Comparison of ENCODE assay signal across 9 mouse cellular contexts in genomic region chr2:104422230-104422629, GRCm38 (mm10). TPM values are rescaled to one million over a fixed set of nuclear protein-coding genes. Genes with fewer than 3 reads are reported as not detected.
DNase-seq lines count a peak whose midpoint lies in the region; ATAC-seq lines count a peak whose summit lies in the region.
"Had no signal": no experiment of that assay in that cellular context is flagged by ENCODE, and none has a peak within 500 bp of the region (broad histone marks: within the 10 kb centered on the region; RNA-seq: fewer than 3 reads in every experiment).

No protein-coding gene starts in this region.

- no peaks in the 10 kb centered on the region for H3K9me3 ChIP-seq in midbrain, embryonic 11.5 days (ENCODE audit: control insufficient read depth, low read length)
- H3K9me3 ChIP-seq in midbrain, embryonic 10.5 days (replicated peaks) = no peaks in the 10 kb centered on the region
- H3K9me3 ChIP-seq in hindbrain, embryonic 14.5 days (ENCODE audit: control insufficient read depth, low read length) = no peaks in the 10 kb centered on the region
- no peaks in the 10 kb centered on the region for H3K9me3 ChIP-seq in neural tube, embryonic 15.5 days (replicated peaks)
- H3K9me3 ChIP-seq: heart, embryonic 15.5 days had no signal

- DNase-seq in cerebellum, adult 9-10 months = peak; percentile 69
- DNase-seq in cerebellum, postnatal 4 days (ENCODE audit: low spot score in 2 of 2) = no peak
- peak; percentile 88 for DNase-seq in midbrain, embryonic 11.5 days (ENCODE audit: low spot score, missing footprints)
- no peak for DNase-seq in midbrain, embryonic 10.5 days (ENCODE audit: low spot score)
- DNase-seq in hindbrain, embryonic 14.5 days (ENCODE audit: low spot score) = peak; percentile 82
- DNase-seq in left cerebral cortex, postnatal 10 days (ENCODE audit: extremely low spot score in 1 of 2, low spot score in 2 of 2) = no peak
- no peak for DNase-seq in left cerebral cortex, adult 11 months (ENCODE audit: low spot score)

- WGBS in midbrain, embryonic 11.5 days = 11% methylated on average over 1 of the region's 1 CpGs
- 5% methylated on average over 1 of the region's 1 CpGs for WGBS in midbrain, embryonic 10.5 days
- WGBS in hindbrain, embryonic 14.5 days = 3% methylated on average over 1 of the region's 1 CpGs
- WGBS in neural tube, embryonic 15.5 days = 3% methylated on average over 1 of the region's 1 CpGs

- no peak overlapping the region for H3K27ac ChIP-seq in midbrain, embryonic 11.5 days (ENCODE audit: low read depth, low read length)
- no peak overlapping the region for H3K27ac ChIP-seq in midbrain, embryonic 10.5 days (replicated peaks)
- no peak overlapping the region for H3K27ac ChIP-seq in hindbrain, embryonic 14.5 days
- no peak overlapping the region for H3K27ac ChIP-seq in neural tube, embryonic 15.5 days (replicated peaks)
- H3K27ac ChIP-seq: heart, embryonic 15.5 days had no signal

- no peaks in the 10 kb centered on the region for H3K27me3 ChIP-seq in midbrain, embryonic 11.5 days (ENCODE audit: control insufficient read depth, insufficient read depth, low read length)
- H3K27me3 ChIP-seq in midbrain, embryonic 10.5 days (ENCODE audit: low read depth, poor library complexity, severe bottlenecking) = no peaks in the 10 kb centered on the region
- H3K27me3 ChIP-seq in hindbrain, embryonic 14.5 days (ENCODE audit: control insufficient read depth, insufficient read depth, low read length) = no peaks in the 10 kb centered on the region
- no peaks in the 10 kb centered on the region for H3K27me3 ChIP-seq in neural tube, embryonic 15.5 days (replicated peaks)
- H3K27me3 ChIP-seq: heart, embryonic 15.5 days had no signal

- intact Hi-C loops in left cerebral cortex, postnatal 10 days (cut with DNase I) = loop anchor here (2.0 to 10.0 kb wide), 3 partner anchors 90 to 387 kb away; no protein-coding TSS in a partner anchor

- H3K4me3 ChIP-seq in midbrain, embryonic 11.5 days (ENCODE audit: low read depth, low read length) = no peak overlapping the region
- no peak overlapping the region for H3K4me3 ChIP-seq in midbrain, embryonic 10.5 days
- H3K4me3 ChIP-seq in hindbrain, embryonic 14.5 days (replicated peaks; ENCODE audit: low read length) = no peak overlapping the region
- H3K4me3 ChIP-seq in neural tube, embryonic 15.5 days (replicated peaks) = no peak overlapping the region
- H3K4me3 ChIP-seq: heart, embryonic 15.5 days had no signal

- H3K36me3 ChIP-seq in midbrain, embryonic 11.5 days (ENCODE audit: control insufficient read depth, insufficient read depth, low read length) = no peaks in the 10 kb centered on the region
- H3K36me3 ChIP-seq in midbrain, embryonic 10.5 days = no peaks in the 10 kb centered on the region
- 0 out of 2 replicates have a peak, but pooled peaks cover 7% of the 10 kb centered on the region for H3K36me3 ChIP-seq in hindbrain, embryonic 14.5 days (replicated peaks; ENCODE audit: control insufficient read depth, insufficient read depth)
- H3K36me3 ChIP-seq in neural tube, embryonic 15.5 days = no peaks in the 10 kb centered on the region

- H3K4me2 ChIP-seq in midbrain, embryonic 11.5 days = no peak overlapping the region
- H3K4me2 ChIP-seq in hindbrain, embryonic 14.5 days (replicated peaks) = no peak overlapping the region
- H3K4me2 ChIP-seq in neural tube, embryonic 15.5 days = no peak overlapping the region
- H3K4me2 ChIP-seq: heart, embryonic 15.5 days had no signal

- peak; percentile 52; the same call in 1 of the 2 replicates for ATAC-seq in midbrain, embryonic 11.5 days (ENCODE audit: low FRiP score)
- ATAC-seq in hindbrain, embryonic 14.5 days (ENCODE audit: low FRiP score) = 0 out of 2 replicates have a peak, but pooled peaks have one; percentile 59
- ATAC-seq in neural tube, embryonic 15.5 days (ENCODE audit: low FRiP score) = peak; percentile 62; the same call in 1 of the 2 replicates

- H3K4me1 ChIP-seq in midbrain, embryonic 11.5 days (ENCODE audit: control insufficient read depth, insufficient read depth, low read length) = no peaks in the 10 kb centered on the region
- H3K4me1 ChIP-seq in midbrain, embryonic 10.5 days = no peaks in the 10 kb centered on the region
- no peaks in the 10 kb centered on the region for H3K4me1 ChIP-seq in hindbrain, embryonic 14.5 days (replicated peaks; ENCODE audit: control insufficient read depth, insufficient read depth, low read length)
- no peaks in the 10 kb centered on the region for H3K4me1 ChIP-seq in neural tube, embryonic 15.5 days

- H3K9ac ChIP-seq in midbrain, embryonic 11.5 days (ENCODE audit: low read length) = no peak overlapping the region
- H3K9ac ChIP-seq in hindbrain, embryonic 14.5 days = no peak overlapping the region
- no peak overlapping the region for H3K9ac ChIP-seq in neural tube, embryonic 15.5 days (replicated peaks)
- H3K9ac ChIP-seq: heart, embryonic 15.5 days had no signal

RNA-seq across cellular contexts. Expression of gene D430041D05Rik, which starts 11.4 kb away (rescaled TPM):
- 2.4 TPM in 2 replicates for polyA plus RNA-seq in midbrain, embryonic 11.5 days (2014; fragmentation: Nextera tagmentation; extraction: Ambion mirVana)
- 0.95 and 1.5 TPM in 2 replicates for polyA plus RNA-seq in midbrain, embryonic 10.5 days (2016; fragmentation: Nextera tagmentation; extraction: Ambion mirVana)
- polyA plus RNA-seq in hindbrain, embryonic 14.5 days (2014; fragmentation: Nextera tagmentation; extraction: Ambion mirVana) = 13.4 and 14.5 TPM in 2 replicates
- polyA plus RNA-seq in neural tube, embryonic 15.5 days (2015; fragmentation: Nextera tagmentation; extraction: Ambion mirVana) = 7.7 and 9.5 TPM in 2 replicates
- 10 to 100 TPM; 94.4 to 99.5 TPM for total RNA-seq in left cerebral cortex, postnatal 10 days (2021)

Comparison
In these comparisons a context has a peak if more than half of its experiments do, and no peak if none do; other contexts are left out.
1. DNase-seq: peak in cerebellum, adult 9-10 months (single experiment), midbrain, embryonic 11.5 days (single experiment) and hindbrain, embryonic 14.5 days (single experiment); none in cerebellum, postnatal 4 days (0 of 2), midbrain, embryonic 10.5 days (single experiment), left cerebral cortex, postnatal 10 days (0 of 2) and left cerebral cortex, adult 11 months (single experiment).
2. Peak in every context shown above with its lines, with median percentiles within 50 percentile points of each other: ATAC-seq.